Mouse (Mus musculus): Measurements from ENCODE around the gene Lrp2.

- no peak for TF ChIP-seq POLR2A (IDR thresholded peaks at IDR 0.05; ENCODE audit: low read depth, low read length)
- no peak for TF ChIP-seq CTCF (IDR thresholded peaks at IDR 0.05; ENCODE audit: extremely low read depth, insufficient read depth, insufficient read length, insufficient replicate concordance)
These were observed 26.4 kb upstream of the Lrp2 start for GRCm38 (mm10) chr2:69612237-69612636.
